Mouse (Mus musculus) layer of hippocampus, postnatal 10 days (tissue): ENCODE data around the gene Cd274. TPM values are rescaled to one million over a fixed set of nuclear protein-coding genes. Genes with fewer than 3 reads are reported as not detected.

Experiments
- DNase-seq, 2 experiments: peaks; one replicate each; pipeline ENCODE4 v3.0.0; 2021; ENCODE audit warnings: low spot score in 2 of 2
- total RNA-seq, 2 experiments: library from RNA; stranded (reverse); gene quantifications; 2 replicates each; pipeline ENCODE4 v1.2.3; 2021

Cd274 gene
- total RNA-seq, 2 experiments from 2014 or later = 1.1 to 1.6 TPM

GRCm38 (mm10) chr19:29363557-29363956 lies 3.7 kb upstream of the Cd274 start:
- DNase-seq = no peak

DNA sequence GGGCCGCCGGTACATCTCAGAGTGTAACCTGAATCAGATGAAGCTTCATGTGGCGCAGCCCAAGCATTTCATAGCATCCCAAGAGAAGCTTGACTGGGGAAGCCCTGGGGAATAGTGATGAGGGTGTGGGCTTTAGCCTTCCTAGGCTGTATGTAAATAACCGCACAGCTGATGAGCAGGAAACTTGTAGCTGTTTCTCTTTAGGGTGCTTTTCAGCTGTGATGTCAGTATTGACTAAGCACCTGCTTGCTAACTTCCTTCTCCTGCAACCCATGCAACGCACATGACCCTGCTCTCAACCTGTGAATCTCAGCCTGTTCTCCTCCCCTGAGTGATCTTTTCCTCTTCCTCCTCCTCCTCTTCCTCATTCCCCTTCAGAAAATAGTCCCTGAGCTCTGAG lies 3.2 kb upstream of the Cd274 start:
- no peak for DNase-seq

DNA sequence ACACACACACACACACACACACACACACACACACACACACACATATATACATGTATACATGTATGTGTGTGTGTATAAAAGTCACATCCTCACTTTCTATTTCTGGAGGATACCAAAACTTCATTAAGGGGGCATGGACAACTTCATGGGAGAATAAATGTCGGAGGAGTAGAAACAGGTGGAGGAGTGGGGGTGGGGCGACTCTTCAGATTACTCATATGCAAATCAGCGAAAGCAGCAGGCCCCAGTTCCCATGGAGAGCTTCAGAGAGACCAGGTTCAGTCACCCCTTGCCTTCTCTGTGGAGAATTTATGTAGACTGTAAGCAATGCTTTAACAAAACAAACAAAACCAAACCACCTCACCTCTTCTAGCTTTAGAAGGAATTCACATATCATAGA lies 2.1 kb upstream of the Cd274 start:
- DNase-seq = no peak

DNA sequence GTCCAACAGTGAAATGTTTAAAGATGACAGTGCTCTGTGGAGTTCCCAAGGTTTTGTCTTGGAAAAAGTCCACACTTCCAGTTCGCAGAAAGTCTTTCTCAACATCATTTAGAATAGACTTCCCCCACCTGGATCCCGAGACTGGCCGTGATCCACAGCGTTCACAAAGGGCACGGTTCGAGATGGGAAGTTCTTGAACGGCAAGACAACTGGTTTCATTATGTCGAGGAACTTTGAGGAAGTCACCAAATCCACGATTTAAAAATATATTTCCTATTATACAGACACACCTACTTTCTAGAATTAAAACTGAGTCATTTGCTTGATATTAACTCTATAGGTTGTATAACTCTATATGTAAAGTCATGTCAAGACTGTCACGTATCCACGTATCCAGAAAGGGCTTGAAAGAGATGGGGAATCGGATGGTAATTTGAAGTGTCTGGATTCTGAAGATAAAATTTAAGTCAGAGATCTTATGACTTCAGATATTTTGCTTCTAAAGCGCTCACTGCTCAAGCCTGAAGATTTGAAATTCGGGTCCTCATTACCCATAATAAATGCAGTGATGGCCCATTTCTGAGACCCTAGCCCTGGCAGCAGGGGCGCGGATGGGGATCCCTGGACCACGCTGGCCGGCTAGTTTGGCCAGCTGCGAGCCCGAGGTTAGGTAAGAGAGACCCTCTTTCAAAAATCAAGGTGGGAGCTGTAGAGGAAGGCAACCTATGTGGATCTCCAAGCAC lies 858 bp upstream of the Cd274 start:
- DNase-seq = no peak

DNA sequence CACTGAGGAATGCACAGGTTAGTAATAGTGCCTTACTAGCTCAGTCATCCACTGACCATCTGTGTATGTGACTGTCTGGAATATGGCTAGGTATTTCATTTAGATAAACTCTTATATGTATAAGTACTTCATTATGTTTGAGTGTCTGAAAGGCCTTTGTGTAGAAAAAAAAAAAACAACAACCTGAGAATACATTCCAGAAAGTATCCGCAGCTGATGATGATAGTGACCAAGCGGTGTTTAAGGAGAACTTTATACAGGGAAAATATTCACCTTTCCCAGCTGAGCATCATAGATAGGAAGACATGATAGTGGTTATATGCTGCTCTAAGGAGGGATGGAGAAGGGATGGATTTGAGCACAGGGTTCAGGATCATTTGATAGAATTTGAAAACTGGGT lies 786 bp downstream of the Cd274 start:
- DNase-seq = no peak

DNA sequence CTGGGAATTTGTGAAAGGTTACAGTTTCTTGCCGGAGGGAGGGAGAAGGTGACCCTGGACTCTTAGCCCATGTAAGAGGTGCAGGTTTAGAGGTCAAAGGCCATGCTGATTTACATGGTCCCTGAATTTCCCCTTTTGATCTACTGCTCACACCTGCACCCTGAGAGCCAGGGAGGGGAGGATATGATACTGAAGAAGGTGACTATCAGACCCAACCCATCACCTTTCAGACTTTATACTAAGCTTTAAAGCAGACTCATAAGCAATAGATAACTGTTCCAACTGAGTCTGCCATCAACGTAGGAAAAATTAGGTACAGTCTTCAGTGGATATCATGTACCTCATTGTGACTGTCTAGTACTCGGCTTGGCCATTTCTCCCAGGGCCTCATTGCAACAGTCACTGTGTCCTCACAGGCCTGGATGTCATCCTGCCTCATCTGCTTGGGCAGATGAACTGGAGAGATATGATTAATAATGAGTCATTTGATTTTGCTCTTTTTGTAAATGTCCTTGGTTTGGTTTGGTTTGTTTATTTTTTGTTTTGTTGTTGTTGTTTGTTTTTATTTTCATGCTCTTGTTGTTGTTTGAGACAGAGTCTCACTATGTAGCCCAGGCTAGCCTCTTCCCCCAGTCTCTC lies 1.5 kb downstream of the Cd274 start:
- no peak for DNase-seq

DNA sequence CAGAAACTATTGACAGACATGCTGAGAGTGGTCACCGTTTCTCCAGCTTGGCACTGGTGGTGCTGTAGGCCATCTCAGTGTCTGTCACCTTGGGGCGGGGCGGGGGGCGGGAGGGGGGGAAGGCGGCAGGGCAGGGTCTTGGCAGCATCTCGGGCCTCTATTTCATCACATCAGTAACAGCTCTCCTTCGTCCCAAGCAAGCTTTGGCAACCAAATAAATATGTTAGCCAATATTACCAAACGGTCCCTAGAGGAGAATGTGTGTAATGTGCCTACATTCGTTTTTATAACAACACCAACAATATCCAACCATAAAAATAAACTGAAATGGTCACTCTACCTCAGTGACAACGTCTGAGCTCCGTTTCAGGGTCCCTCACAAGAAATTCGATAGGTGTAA lies 2.9 kb downstream of the Cd274 start:
- DNase-seq = no peak

- no peak for DNase-seq
Observed at GRCm38 (mm10) chr19:29370545-29371283, 3.5 kb downstream of the Cd274 start.

GRCm38 (mm10) chr19:29371284-29372081 lies 4.2 kb downstream of the Cd274 start:
- no peak for DNase-seq

DNA sequence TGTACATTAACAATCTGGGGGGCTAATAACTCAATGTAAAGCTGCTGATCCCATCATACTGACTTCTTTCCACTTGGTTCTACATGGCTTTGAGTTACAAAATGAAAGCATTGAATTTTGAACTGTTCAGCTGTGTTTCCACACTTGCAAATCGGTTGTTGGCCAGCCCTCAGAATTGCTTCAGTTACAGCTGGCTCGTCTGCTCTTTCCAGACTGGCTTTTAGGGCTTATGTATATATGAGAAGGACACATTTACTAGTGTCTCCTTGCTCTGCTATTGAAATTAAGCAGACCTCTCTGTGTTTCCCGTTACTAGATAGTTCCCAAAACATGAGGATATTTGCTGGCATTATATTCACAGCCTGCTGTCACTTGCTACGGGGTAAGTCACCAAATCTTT lies 4.9 kb downstream of the Cd274 start:
- DNase-seq = peak in 1 of 2 experiments; percentile 30

GRCm38 (mm10) chr19:29372621-29373020 lies 5.4 kb downstream of the Cd274 start:
- DNase-seq = no peak

DNA sequence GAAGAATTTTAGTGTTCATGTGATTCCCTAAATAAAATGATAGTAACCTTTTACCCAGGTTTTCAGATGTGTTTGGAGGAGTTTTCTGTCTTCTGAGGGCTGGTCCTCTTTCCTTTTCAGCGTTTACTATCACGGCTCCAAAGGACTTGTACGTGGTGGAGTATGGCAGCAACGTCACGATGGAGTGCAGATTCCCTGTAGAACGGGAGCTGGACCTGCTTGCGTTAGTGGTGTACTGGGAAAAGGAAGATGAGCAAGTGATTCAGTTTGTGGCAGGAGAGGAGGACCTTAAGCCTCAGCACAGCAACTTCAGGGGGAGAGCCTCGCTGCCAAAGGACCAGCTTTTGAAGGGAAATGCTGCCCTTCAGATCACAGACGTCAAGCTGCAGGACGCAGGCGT lies 6.2 kb downstream of the Cd274 start:
- no peak for DNase-seq

- no peak for DNase-seq
Observed at GRCm38 (mm10) chr19:29374947-29375346, 7.7 kb downstream of the Cd274 start.

DNA sequence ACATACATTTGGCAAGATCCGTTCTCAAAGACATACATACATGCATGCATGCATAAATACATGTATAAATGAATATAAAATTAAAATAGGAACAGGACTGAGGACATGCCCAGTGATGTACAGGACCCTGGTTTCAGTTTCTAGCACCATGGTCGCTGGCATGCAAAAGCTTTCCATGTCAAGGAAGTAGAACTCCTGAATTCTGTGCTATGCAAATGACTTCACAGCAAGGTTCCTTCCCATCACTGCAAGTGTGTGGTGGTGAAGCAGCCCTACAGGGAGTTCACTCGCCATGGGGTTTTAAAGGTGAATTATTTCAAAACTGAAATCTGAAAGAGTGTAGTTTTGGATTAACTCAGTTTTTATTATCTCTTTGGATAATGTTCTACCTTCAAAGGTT lies 9.1 kb downstream of the Cd274 start:
- DNase-seq = no peak

DNA sequence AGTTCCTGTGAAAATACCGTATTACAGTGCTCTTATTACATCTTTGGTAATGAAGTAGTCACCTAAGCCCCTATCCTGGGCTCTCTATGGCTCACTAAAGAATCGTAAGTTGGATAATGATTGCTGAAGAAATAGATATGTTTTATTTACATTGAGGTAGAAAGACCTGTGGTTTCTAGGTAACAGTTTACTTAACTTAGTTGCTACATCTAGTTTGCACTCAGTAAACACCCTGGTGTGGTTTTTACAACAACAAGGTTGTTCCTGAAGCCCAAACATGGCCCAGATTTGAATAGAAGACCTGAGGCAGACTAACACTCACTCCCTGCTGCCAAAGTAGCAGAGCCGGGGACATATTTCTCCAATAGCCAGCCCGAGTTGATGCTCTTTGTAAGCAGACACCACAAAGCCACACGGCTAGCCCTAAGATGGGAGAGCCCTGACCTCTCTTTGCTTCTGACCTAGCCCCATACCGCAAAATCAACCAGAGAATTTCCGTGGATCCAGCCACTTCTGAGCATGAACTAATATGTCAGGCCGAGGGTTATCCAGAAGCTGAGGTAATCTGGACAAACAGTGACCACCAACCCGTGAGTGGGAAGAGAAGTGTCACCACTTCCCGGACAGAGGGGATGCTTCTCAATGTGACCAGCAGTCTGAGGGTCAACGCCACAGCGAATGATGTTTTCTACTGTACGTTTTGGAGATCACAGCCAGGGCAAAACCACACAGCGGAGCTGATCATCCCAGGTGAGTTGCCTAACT lies 12.8 kb downstream of the Cd274 start:
- DNase-seq = no peak

DNA sequence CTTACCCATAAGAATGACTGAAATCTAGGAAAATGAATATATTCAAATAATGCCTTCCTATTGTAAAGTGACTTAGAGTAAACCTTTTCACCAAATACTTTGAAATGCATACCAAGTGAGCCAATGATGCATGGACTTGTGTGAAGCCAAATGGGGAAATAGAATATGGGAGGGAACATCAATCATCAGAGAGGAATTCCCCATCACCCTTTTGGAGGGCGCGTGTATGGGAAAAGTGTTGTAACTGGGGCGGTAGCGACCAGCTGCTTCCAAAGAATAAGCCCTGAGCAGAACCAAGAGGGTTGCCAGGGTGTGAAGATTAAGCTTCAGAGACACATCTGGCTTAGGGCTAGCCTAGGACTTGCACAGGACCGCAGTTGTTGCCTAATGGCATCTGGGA lies 16.1 kb downstream of the Cd274 start:
- DNase-seq = no peak

DNA sequence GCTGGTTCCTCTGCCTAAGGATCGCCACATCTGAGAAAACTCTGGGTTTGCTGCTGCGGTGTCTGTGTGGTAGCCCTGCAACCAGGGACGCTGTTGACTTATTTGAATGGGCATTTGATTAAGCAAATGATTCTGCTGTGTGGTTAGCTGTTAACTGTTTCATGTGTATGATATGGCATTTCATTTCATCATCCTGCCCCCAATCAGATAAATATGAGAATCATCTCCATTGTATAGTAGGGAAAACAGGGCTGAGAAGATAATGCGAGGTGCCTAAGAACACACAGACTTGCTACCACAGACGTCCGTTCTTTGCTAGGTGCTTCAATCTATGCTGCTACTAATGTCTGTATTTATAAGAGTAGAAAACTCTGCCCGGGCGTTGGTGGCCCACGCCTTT lies 17.2 kb downstream of the Cd274 start:
- no peak for DNase-seq

- no peak for DNase-seq
Observed at GRCm38 (mm10) chr19:29384994-29385393, 17.7 kb downstream of the Cd274 start.

GRCm38 (mm10) chr19:29385822-29386221 lies 18.6 kb downstream of the Cd274 start:
- no peak for DNase-seq

GRCm38 (mm10) chr19:29388818-29389217 lies 21.6 kb downstream of the Cd274 start:
- DNase-seq = no peak

- no peak for DNase-seq
Observed at GRCm38 (mm10) chr19:29390483-29390882, 23.2 kb downstream of the Cd274 start.
